Mouse (Mus musculus): Measurements from ENCODE around the gene Tmem185b.

DNA sequence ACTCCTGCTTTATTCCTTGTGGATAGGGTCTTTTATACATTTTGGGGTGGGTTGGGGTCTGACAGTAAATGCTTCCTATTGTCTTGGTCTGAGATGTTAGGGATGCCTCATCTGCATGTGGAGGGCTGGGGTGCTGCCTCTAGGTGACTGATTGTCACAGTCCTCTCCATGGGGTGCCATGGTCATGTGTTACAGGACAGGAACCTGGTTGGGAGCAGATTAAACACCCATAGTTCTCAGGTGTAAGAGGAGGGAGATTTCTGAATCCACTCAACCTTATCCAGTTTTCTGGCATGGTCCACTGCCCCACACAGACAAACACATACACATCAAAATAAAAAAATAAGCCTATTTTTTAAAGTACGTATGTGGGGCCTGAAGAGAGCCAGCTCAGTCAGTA is 33.5 kb upstream of the Tmem185b start:
- TF ChIP-seq CTCF (conservative IDR thresholded peaks at IDR 0.05; ENCODE audit: low read length) (no peak), NANOG (IDR thresholded peaks at IDR 0.05; ENCODE audit: borderline replicate concordance, low read length) (no peak)

All from E14TG2a.4 (cell line).